Mouse (Mus musculus): ENCODE data around the gene Nvl. TPM values are rescaled to one million over a fixed set of nuclear protein-coding genes. Genes with fewer than 3 reads are reported as not detected.
A peak's percentile ranks its signal among the peaks of the same experiment; 100 is the strongest.

Nvl gene
- total RNA-seq, 2 experiments from 2014 or later = 25.4 to 40.2 TPM

DNA sequence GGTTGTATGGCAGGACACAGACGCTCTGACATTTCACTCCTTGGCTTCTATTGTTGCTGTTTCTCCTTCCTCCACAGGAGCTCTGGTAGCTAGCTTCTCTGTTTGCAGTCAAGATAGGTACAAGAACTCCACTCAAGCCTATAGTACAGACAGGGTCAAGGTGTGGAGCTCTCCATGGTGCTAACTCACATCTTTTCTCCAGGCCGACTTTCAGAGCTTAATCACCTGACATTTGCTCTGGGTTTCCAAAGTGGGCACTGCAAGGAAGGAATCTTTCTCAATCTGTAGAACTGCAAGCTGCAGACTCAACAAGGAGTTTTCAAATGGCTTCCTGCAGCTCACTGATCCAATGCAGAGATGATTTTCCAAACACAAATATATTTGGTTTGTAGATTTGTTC is 60.0 kb downstream of the Nvl start:
- intact Hi-C loops (cut with DNase I) = no loop called here
- no peak for DNase-seq (ENCODE audit: low spot score in 2 of 2)

DNA sequence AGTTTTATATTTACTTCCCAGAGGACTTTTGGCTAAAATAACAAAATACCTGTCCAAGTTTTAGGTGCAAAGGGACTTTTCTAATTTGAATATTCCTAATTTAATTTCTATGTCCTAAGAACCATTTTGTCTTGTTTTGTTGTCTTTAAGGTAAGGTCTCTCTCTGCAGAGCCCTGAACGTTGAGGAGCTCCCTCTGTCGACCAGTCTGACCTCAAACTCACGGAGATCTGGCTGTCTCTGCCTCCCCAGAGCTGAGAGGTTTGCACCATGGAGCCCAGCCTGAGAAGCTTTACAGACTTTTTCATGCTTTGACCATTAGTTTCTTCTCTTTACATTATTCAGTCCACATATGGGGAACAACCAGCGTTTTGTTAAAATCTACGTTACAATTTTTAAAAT is 70.9 kb downstream of the Nvl start:
- intact Hi-C loops (cut with DNase I) = no loop called here
- no peak for DNase-seq (ENCODE audit: low spot score in 2 of 2)

DNA sequence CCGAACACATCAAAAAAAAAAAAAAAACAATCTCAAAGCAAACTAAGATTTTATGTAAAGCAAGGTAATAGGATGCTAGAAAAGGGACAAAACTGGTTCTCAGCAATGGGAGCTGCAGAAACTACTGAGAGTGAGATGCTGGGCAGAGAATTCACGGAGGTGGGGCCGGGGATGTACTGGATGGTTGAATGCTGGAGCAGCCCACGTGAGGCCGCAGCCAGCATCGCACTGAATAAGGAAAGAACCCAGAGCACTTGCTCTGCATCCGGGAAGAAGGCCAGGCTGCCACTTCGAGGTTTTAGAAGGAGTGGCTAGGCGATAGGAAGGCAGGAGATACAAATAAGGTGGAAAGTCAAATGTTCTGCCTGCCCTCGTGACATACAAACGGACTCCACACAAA is 74.3 kb downstream of the Nvl start:
- peak; percentile 15 to 43 for DNase-seq (ENCODE audit: low spot score in 2 of 2)
- intact Hi-C loops (cut with DNase I) = no loop called here

DNA sequence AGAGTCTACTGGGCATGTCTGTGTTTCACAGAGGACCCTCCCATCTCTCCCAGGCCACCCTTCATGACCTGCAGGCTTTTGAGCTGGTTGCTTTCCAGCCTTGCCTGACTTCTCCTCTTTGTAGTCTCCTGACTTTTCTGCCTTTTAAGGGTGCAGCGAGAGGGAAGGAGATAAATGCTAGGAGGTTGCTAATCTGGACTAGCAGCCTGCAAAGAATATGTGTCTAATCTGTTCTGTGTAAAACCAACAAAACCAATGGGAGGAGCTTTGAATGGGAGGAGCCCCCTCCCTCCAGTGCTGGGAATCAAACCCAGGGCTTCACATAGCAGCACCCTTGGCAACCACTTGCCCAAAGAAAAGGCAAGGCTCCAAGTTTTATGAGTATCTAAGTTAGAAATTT is 75.7 kb downstream of the Nvl start:
- intact Hi-C loops (cut with DNase I) = no loop called here
- DNase-seq (ENCODE audit: low spot score in 2 of 2) = no peak

DNA sequence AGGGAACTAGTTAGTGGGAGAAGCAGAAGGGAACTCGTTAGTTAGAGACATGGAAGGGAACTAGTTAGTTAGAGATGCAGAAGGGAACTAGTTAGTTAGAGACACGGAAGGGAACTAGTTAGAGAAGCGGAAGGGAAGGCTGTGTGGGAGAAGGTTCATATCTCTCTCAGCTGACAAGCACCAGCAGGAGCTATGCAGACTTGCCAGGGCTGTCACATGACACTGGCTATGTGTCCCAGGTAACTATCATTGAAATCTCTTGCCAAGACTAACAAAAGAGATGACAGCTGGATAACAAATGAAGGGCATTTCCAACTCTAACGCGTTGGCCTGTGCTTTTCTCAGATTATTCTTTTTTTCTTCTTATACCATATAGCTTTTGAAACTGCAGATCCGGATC is 79.4 kb downstream of the Nvl start:
- intact Hi-C loops (cut with DNase I) = no loop called here
- DNase-seq (ENCODE audit: low spot score in 2 of 2) = no peak

DNA sequence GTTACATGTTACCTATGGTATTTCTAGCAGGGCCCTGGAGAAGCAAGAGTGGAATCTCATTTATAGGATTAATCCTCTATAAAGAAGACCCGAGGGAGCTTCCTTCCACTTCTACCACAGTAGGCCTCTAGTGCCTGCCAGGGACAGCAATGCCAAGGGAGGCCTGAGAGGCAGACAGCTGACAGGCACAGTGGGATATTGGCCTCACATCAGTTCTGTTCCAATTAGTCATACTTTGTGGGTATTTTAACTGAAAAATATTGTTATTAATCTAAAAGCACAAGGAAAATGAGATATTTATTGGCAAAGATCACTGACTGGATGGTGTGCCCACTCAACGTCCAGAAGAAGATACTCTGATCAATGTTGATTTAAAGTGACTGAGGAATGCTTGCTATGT is 80.0 kb downstream of the Nvl start:
- intact Hi-C loops (cut with DNase I) = no loop called here
- DNase-seq (ENCODE audit: low spot score in 2 of 2) = no peak

DNA sequence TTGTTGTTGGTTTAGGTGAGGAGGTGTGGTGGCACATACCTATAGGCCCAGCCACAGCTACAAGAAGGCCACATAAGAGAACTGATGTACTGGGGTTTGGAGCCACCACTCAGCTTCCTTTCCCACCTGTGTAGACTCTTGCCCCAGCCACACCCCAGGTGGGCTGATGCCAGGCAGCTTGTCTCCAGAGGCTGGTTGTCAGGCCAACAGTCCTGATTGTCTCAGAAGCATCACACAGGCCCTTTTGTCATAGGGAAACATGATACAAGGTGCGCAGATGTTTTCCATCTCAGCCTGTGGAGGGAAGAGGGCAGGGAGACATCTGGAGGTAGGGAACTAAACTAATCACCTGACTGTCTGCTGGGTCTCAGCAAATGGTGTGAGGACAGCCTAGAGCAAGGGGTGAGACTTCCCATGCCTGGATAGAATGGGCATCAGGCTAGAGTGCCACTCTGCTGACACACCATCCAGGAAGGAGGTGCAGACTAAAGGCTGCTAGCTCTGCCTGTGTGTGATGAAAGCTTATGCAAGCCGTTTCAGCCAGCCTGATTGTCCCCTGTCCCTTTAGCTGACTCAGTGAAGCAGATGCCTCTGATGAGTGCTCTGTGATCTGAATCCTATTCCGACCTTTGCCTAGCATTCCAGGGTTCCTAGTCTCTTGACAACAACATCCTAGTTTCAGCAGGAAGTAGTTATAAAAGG is 82.1 kb downstream of the Nvl start:
- DNase-seq (ENCODE audit: low spot score in 2 of 2) = no peak
- intact Hi-C loops (cut with DNase I) = no loop called here

DNA sequence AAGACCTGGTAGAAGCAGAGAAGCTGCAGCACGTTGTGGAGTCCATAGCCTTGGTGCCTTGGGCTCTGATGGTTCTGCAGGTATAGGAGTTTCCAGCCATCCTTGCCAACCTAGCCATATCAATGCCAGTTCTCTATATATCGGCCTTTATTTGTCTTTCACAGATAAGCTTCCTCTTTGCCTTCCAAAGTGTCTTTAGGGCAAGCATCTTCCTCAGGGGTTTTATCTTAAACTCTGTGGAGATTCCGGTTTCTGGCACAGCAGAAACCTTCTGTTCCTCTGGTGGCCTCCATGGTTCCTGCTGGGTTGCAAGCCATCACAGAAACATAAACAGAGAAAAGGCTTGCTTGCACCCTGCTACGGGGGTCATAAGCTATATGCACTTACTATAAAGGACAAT is 91.1 kb downstream of the Nvl start:
- intact Hi-C loops (cut with DNase I) = no loop called here

DNA sequence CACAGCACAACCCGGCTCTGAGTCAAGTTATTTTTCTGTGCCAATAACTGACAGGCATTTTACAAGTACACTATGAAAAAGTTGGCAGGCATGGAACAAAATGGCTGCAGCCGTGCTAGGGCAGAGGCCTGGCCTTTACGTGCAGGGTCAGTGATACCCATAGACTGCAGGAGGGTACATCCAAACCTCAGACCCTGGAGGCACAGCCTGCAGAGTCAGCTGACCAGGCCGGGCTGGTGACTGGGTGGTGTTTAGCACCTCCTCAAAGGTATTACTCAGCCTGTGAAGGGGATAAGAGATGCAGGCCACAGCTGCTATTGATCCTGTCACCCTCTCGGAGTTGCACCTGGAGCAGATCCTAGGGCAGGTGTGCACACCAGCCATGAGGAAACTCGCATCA is 93.1 kb downstream of the Nvl start, which contains the start of gene 9130409I23Rik:
Gene 9130409I23Rik (plus strand): TSS at position 301 of the 400 bp plus-strand sequence.
- intact Hi-C loops (cut with DNase I) = no loop called here
- no peak for DNase-seq (ENCODE audit: low spot score in 2 of 2)

More for the DNA sequence above, 91.1 kb downstream of the Nvl start:
- no peak for DNase-seq (ENCODE audit: low spot score in 2 of 2)

DNA sequence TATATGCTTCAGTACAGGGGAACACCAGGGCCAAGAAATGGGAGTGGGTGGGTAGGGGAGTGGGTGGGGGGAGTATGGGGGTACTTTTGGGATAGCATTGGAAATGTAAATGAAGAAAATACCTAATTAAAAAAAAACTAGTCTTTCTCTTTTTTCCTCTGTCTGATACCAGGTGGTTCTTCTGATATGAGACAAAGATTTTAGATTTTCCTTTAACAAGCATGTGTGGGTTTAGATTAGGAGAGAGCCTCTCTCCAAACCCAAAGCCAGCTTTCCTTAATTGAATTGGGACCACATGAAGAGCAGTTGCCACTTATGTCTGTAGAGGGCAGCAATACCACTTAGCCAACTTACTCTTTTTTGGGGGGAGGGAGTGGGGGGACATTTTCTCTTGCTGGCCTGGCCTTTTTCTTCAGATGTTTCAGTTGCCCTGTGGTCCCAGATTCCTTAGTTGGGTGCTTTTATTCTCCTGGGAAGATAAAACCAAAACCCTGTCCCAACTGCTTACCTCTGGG is 94.6 kb downstream of the Nvl start:
- intact Hi-C loops (cut with DNase I) = loop anchor here (10.0 kb wide), 1 partner anchor 155 kb away; the partner anchor contains the start of gene Lefty2
- no peak for DNase-seq (ENCODE audit: low spot score in 2 of 2)

DNA sequence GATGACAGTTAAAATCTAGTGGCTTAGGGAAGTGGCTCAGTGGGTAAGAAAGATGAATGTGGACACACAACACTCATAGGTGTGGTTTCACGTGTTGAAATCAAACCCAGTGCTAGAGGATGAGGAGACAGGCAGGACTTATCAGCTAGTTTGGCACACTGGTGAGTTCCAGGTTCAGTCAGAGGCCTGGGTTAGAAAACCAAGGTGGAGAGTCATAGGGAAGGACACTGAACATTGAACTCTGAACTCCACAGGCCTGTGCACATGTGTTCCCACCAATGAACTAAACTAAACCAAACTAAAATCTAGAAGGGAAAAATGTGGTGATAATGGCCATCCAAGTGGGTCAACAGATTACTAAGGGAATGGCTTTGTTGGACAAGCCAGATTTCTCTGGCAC is 96.5 kb downstream of the Nvl start:
- DNase-seq (ENCODE audit: low spot score in 2 of 2) = no peak
- intact Hi-C loops (cut with DNase I) = loop anchor here (10.0 kb wide), 1 partner anchor 153 kb away; the partner anchor contains the start of gene Lefty2

DNA sequence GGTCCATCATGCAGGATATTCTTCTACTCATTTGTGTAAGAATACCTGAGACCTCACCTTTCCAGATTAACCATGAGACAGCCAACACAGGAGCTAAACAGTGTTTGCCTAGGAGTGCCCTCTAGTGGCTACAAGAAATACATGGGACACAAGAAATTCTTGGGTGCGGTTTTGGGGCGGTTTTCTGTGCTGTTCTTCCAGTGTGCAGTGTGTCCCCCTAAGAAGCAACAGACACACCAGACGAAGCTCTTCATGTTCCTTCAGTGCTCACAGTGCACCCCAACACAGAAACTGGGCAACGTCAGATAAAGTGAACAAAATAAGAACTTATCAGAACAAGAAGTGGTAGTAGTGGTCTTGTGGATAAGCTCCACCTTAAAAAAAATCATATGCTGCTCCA is 104.4 kb downstream of the Nvl start:
- intact Hi-C loops (cut with DNase I) = loop anchor here (2.0 to 10.0 kb wide), 2 partner anchors 51 to 145 kb away; partner anchors contain the start of gene Lefty2

DNA sequence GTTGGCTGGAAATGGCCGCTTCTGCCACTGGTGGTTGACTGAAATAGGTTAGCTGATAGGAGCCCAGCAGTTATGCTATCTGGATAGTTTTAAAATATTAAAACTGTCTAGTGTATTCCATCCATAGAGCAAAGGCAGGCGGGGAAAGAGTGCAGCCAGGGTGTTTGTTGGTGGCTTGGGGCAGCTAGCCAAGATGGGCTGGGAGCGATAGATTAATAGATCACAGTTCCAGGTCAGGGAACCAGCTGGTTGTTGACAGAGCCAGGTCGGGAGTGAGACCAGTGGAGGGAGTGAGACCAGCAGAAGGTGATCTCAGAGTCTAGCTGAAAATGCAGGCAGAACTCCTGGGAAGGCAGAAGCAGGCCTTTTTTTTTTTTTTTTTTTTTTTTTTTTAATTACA is 106.4 kb downstream of the Nvl start:
- no peak for DNase-seq (ENCODE audit: low spot score in 2 of 2)
- intact Hi-C loops (cut with DNase I) = loop anchor here (2.0 kb wide), 1 partner anchor 49 kb away; no protein-coding TSS in a partner anchor

More for the DNA sequence above, 104.4 kb downstream of the Nvl start:
- DNase-seq (ENCODE audit: low spot score in 2 of 2) = no peak

Other genes starting within 250 kb of the Nvl start
- gene Pycr2, start 239.9 kb downstream of the Nvl start, total RNA-seq (2021) = 10 to 100 TPM; 26.0 to 27.3 TPM
- gene Lefty1, start 209.2 kb downstream of the Nvl start, total RNA-seq (2021) = under 1 TPM in 1 of 2 experiments, not detected in 1; 0.20 TPM
- gene Tmem63a, start 201.9 kb downstream of the Nvl start, total RNA-seq (2021) = 10 to 100 TPM; 13.8 to 20.6 TPM
- 10 to 100 TPM; 30.2 to 31.6 TPM for gene Ephx1, start 123.3 kb downstream of the Nvl start, total RNA-seq (2021)
- not detected for gene 9130409I23Rik, start 93.0 kb downstream of the Nvl start, total RNA-seq (2021)
- 10 to 100 TPM; 20.9 to 23.6 TPM for gene Cnih4, start 489 bp upstream of the Nvl start, total RNA-seq (2021)
- gene Wdr26, start 67.8 kb upstream of the Nvl start, total RNA-seq (2021) = 100 to 1,000 TPM in 1 of 2 experiments, 10 to 100 TPM in 1; 98.1 to 119 TPM
- 10 to 100 TPM; 78.5 to 81.5 TPM for gene Cnih3, start 208.4 kb upstream of the Nvl start, total RNA-seq (2021)

Data from left cerebral cortex, postnatal 36 days (tissue).